Mouse (Mus musculus): ENCODE data around the gene Btg2. TPM values are rescaled to one million over a fixed set of nuclear protein-coding genes. Genes with fewer than 3 reads are reported as not detected.

Gene Btg2
- polyA plus RNA-seq, 1 experiment, result 10.2 TPM

- Histone ChIP-seq H3K36me3 (ENCODE audit: control insufficient read depth, insufficient read depth) (no peaks in the 10 kb centered on the region), H3K79me3 (ENCODE audit: low read depth) (no peaks in the 10 kb centered on the region), H3K79me2 (ENCODE audit: control insufficient read depth, insufficient read depth) (no peaks in the 10 kb centered on the region), H3K4me3 (ENCODE audit: insufficient read depth, poor library complexity, severe bottlenecking) (no peak overlapping the region), H3K27me3 (ENCODE audit: control insufficient read depth, insufficient read depth, insufficient read length) (peaks cover 7% of the 10 kb centered on the region), H3ac (ENCODE audit: control insufficient read depth, insufficient read length, low read depth) (no peak overlapping the region)
- TF ChIP-seq CTCF (IDR thresholded peaks at IDR 0.05; ENCODE audit: control insufficient read depth, insufficient read depth, insufficient read length) (peak; percentile 41), MYOG (IDR thresholded peaks at IDR 0.05; ENCODE audit: control insufficient read depth, extremely low read depth, insufficient read length) (no peak)
Measured at GRCm38 (mm10) chr1:134106719-134107118, 27.8 kb upstream of the Btg2 start.

DNA sequence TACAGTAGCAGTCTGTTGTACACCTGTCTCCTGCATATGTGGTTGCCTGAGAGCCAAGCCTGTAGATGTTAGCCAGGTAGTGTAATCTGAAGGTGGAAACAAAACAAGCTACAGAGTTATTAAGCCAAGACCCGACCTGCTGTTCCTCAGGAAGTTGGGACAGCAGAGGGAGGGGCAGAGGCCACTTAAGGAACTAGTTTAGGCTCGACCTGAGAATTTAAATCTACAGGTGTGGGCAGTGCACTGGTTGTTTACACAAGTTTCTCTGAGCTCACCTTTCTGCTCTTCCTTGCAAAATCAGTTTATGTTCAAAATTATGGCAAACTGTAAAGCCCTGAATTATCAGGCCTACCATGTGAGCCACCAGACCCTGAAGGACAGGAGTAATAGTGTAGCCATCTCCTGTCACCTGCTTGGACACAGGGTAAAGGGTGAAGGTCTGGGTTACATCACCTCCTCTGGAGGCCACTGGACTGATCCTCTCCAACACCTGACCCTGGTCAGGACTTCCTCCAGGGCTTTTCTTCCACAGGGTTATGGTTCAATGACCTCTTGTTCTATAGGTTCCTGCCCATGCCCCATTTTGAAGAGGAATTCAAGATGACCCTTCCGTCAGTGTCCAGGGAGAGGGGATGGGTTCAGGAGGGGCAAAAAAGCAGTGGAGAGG is 27.0 kb upstream of the Btg2 start:
- H3K36me3 ChIP-seq (ENCODE audit: control insufficient read depth, insufficient read depth), result no peaks in the 10 kb centered on the region
- no peaks in the 10 kb centered on the region for H3K79me2 ChIP-seq (ENCODE audit: control insufficient read depth, insufficient read depth)

GRCm38 (mm10) chr1:134105043-134105763 is 26.3 kb upstream of the Btg2 start:
- peaks cover 7% of the 10 kb centered on the region for H3K27me3 ChIP-seq (ENCODE audit: control insufficient read depth, insufficient read depth, insufficient read length)
- H3K79me2 ChIP-seq (ENCODE audit: control insufficient read depth, insufficient read depth), result no peaks in the 10 kb centered on the region
- no peak overlapping the region for H3ac ChIP-seq (ENCODE audit: control insufficient read depth, insufficient read length, low read depth)
- no peak for TF ChIP-seq USF1 (IDR thresholded peaks at IDR 0.05; ENCODE audit: low read depth)
- no peaks in the 10 kb centered on the region for H3K36me3 ChIP-seq (ENCODE audit: control insufficient read depth, insufficient read depth)
- no peak overlapping the region for H3K4me3 ChIP-seq (ENCODE audit: insufficient read depth, poor library complexity, severe bottlenecking)
- no peaks in the 10 kb centered on the region for H3K79me3 ChIP-seq (ENCODE audit: low read depth)

More for the DNA sequence above, 27.0 kb upstream of the Btg2 start:
- Histone ChIP-seq H3K4me3 (ENCODE audit: insufficient read depth, poor library complexity, severe bottlenecking) (no peak overlapping the region), H3K79me3 (ENCODE audit: low read depth) (no peaks in the 10 kb centered on the region), H3K27me3 (ENCODE audit: control insufficient read depth, insufficient read depth, insufficient read length) (peaks cover 7% of the 10 kb centered on the region), H3ac (ENCODE audit: control insufficient read depth, insufficient read length, low read depth) (no peak overlapping the region)
- TF ChIP-seq MAX (IDR thresholded peaks at IDR 0.05) (no peak), MYOG (IDR thresholded peaks at IDR 0.05; ENCODE audit: control insufficient read depth, extremely low read depth, insufficient read length) (no peak), CEBPB (IDR thresholded peaks at IDR 0.05; ENCODE audit: low read depth) (no peak), FOSL1 (IDR thresholded peaks at IDR 0.05; ENCODE audit: insufficient read depth, low read length, poor library complexity, severe bottlenecking) (no peak), CTCF (IDR thresholded peaks at IDR 0.05; ENCODE audit: control insufficient read depth, insufficient read depth, insufficient read length) (no peak), MYOD1 (IDR thresholded peaks at IDR 0.05; ENCODE audit: control insufficient read depth, insufficient read length, low read depth) (no peak), USF1 (IDR thresholded peaks at IDR 0.05; ENCODE audit: low read depth) (no peak)

GRCm38 (mm10) chr1:134103861-134104260 is 24.9 kb upstream of the Btg2 start:
- H3ac ChIP-seq (ENCODE audit: control insufficient read depth, insufficient read length, low read depth), result no peak overlapping the region
- peaks cover 7% of the 10 kb centered on the region for H3K27me3 ChIP-seq (ENCODE audit: control insufficient read depth, insufficient read depth, insufficient read length)
- TF ChIP-seq MYOG (IDR thresholded peaks at IDR 0.05; ENCODE audit: control insufficient read depth, extremely low read depth, insufficient read length) (no peak), USF1 (IDR thresholded peaks at IDR 0.05; ENCODE audit: low read depth) (no peak), FOSL1 (IDR thresholded peaks at IDR 0.05; ENCODE audit: insufficient read depth, low read length, poor library complexity, severe bottlenecking) (no peak)
- no peaks in the 10 kb centered on the region for H3K79me3 ChIP-seq (ENCODE audit: low read depth)
- no peaks in the 10 kb centered on the region for H3K36me3 ChIP-seq (ENCODE audit: control insufficient read depth, insufficient read depth)
- H3K4me3 ChIP-seq (ENCODE audit: insufficient read depth, poor library complexity, severe bottlenecking), result no peak overlapping the region
- H3K79me2 ChIP-seq (ENCODE audit: control insufficient read depth, insufficient read depth), result no peaks in the 10 kb centered on the region

GRCm38 (mm10) chr1:134101593-134101992 is 22.7 kb upstream of the Btg2 start:
- Histone ChIP-seq H3K4me3 (ENCODE audit: insufficient read depth, poor library complexity, severe bottlenecking) (no peak overlapping the region), H3ac (ENCODE audit: control insufficient read depth, insufficient read length, low read depth) (no peak overlapping the region), H3K79me3 (ENCODE audit: low read depth) (no peaks in the 10 kb centered on the region), H3K36me3 (ENCODE audit: control insufficient read depth, insufficient read depth) (no peaks in the 10 kb centered on the region), H3K27me3 (ENCODE audit: control insufficient read depth, insufficient read depth, insufficient read length) (no peaks in the 10 kb centered on the region), H3K79me2 (ENCODE audit: control insufficient read depth, insufficient read depth) (no peaks in the 10 kb centered on the region)
- no peak for TF ChIP-seq CTCF (IDR thresholded peaks at IDR 0.05; ENCODE audit: control insufficient read depth, insufficient read depth, insufficient read length)
- no peak for TF ChIP-seq USF1 (IDR thresholded peaks at IDR 0.05; ENCODE audit: low read depth)
- TF ChIP-seq MYOD1 (IDR thresholded peaks at IDR 0.05; ENCODE audit: control insufficient read depth, insufficient read length, low read depth), result no peak
- no peak for TF ChIP-seq FOSL1 (IDR thresholded peaks at IDR 0.05; ENCODE audit: insufficient read depth, low read length, poor library complexity, severe bottlenecking)
- no peak for TF ChIP-seq MYOG (IDR thresholded peaks at IDR 0.05; ENCODE audit: control insufficient read depth, extremely low read depth, insufficient read length)
- TF ChIP-seq CEBPB (IDR thresholded peaks at IDR 0.05; ENCODE audit: low read depth), result no peak
- TF ChIP-seq MAX (IDR thresholded peaks at IDR 0.05), result no peak

DNA sequence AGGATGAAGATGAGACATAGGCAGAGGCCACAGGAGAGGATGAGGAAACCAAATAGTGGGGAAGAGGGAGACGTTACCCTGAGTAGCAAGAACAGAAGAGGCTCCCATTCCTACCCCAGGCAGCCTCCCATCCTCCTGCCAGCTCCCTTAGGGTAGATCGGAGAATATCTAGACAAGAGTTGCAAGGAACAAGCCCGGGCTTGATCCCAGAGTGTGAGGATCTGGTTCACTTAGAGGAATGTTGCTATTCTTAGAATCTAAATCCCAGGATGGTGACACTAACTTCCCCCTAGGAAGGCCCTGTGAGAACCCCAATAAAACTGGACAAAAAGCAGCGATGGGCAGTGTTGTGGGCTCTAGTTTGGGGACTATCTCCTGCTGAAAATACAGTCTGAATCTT is 22.0 kb upstream of the Btg2 start:
- H3K4me3 ChIP-seq (ENCODE audit: insufficient read depth, poor library complexity, severe bottlenecking), result no peak overlapping the region
- no peaks in the 10 kb centered on the region for H3K79me3 ChIP-seq (ENCODE audit: low read depth)
- no peak overlapping the region for H3ac ChIP-seq (ENCODE audit: control insufficient read depth, insufficient read length, low read depth)
- no peaks in the 10 kb centered on the region for H3K27me3 ChIP-seq (ENCODE audit: control insufficient read depth, insufficient read depth, insufficient read length)
- H3K79me2 ChIP-seq (ENCODE audit: control insufficient read depth, insufficient read depth), result no peaks in the 10 kb centered on the region
- TF ChIP-seq MYOG (IDR thresholded peaks at IDR 0.05; ENCODE audit: control insufficient read depth, extremely low read depth, insufficient read length) (no peak), CTCF (IDR thresholded peaks at IDR 0.05; ENCODE audit: control insufficient read depth, insufficient read depth, insufficient read length) (no peak), CEBPB (IDR thresholded peaks at IDR 0.05; ENCODE audit: low read depth) (no peak), MYOD1 (IDR thresholded peaks at IDR 0.05; ENCODE audit: control insufficient read depth, insufficient read length, low read depth) (no peak), USF1 (IDR thresholded peaks at IDR 0.05; ENCODE audit: low read depth) (no peak), FOSL1 (IDR thresholded peaks at IDR 0.05; ENCODE audit: insufficient read depth, low read length, poor library complexity, severe bottlenecking) (no peak), MAX (IDR thresholded peaks at IDR 0.05) (no peak)
- no peaks in the 10 kb centered on the region for H3K36me3 ChIP-seq (ENCODE audit: control insufficient read depth, insufficient read depth)
